ENCODE assay signal across 10 mouse cellular contexts in the genomic region with DNA sequence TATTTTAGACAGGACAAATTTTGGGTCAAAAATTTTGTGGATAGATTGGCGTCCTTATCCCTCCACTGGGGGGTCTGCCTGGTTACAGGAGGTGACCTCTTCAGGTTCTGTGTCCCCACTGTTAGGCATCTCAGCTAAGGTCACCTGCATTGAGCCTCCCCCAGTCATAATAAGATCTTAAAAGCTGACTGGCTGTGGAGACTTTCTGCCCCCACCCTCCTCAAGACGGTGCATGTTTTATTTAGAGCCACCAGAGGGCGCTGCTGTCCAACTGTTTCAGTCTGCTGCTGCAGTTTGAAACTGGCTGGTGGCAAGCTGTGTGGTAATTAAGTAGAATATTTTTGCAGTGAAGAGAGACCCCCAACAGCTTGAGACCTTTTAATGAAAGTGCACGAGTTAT. TPM values are rescaled to one million over a fixed set of nuclear protein-coding genes. Genes with fewer than 3 reads are reported as not detected.
DNase-seq lines count a peak whose midpoint lies in the region; ATAC-seq and TF ChIP-seq lines count a peak whose summit lies in the region.
"Had no signal": no experiment of that assay in that cellular context is flagged by ENCODE, and none has a peak within 500 bp of the region (broad histone marks: within the 10 kb centered on the region; RNA-seq: fewer than 3 reads in every experiment).

No protein-coding gene starts in this region.

- no peak overlapping the region for H3K27ac ChIP-seq in cerebellum, adult 2 months (ENCODE audit: insufficient read depth, low read length)
- H3K27ac ChIP-seq in neural tube, embryonic 13.5 days (replicated peaks), result no peak overlapping the region
- H3K27ac ChIP-seq: heart, embryonic 13.5 days had no signal

- no peak overlapping the region for H3K4me3 ChIP-seq in cerebellum, adult 2 months (replicated peaks; ENCODE audit: insufficient read depth, low read depth, low read length)
- no peak overlapping the region for H3K4me3 ChIP-seq in neural tube, embryonic 13.5 days
- H3K4me3 ChIP-seq: heart, embryonic 13.5 days had no signal

- peak; percentile 76 for TF ChIP-seq CTCF in cerebellum, adult 2 months (IDR thresholded peaks at IDR 0.05; ENCODE audit: borderline replicate concordance, insufficient read depth, low read depth, low read length)

- peaks cover 39% of the 10 kb centered on the region for H3K36me3 ChIP-seq in neural tube, embryonic 13.5 days

- no peak overlapping the region for H3K9ac ChIP-seq in neural tube, embryonic 13.5 days
- H3K9ac ChIP-seq: heart, embryonic 13.5 days had no signal

- intact Hi-C loops in left cerebral cortex, postnatal 25 days (cut with DNase I), result loop anchor here (5.0 kb wide), 1 partner anchor 189 kb away; no protein-coding TSS in a partner anchor

- DNase-seq in left cerebral cortex, adult 18-20 months (ENCODE audit: low spot score in 2 of 2), result peak; percentile 37 to 53
- DNase-seq in left cerebral cortex, adult 11 months (ENCODE audit: low spot score), result no peak
- DNase-seq in MN1 (ENCODE audit: low spot score), result peak; percentile 63
- DNase-seq in cerebellum, adult 2 months, result peak; percentile 25 to 29
- peak; percentile 82 for DNase-seq in forelimb bud, embryonic 11.5 days (ENCODE audit: low read depth, low spot score)
- peak; percentile 45 to 50 for DNase-seq in left cerebral cortex, postnatal 25 days (ENCODE audit: low spot score in 2 of 2)
- DNase-seq in urinary bladder, postnatal 10 days (ENCODE audit: low spot score), result no peak

- WGBS in cerebellum, adult 2 months, result 23% methylated on average over 4 of the region's 4 CpGs
- 19% methylated on average over 4 of the region's 4 CpGs for WGBS in neural tube, embryonic 13.5 days

- no peaks in the 10 kb centered on the region for H3K9me3 ChIP-seq in neural tube, embryonic 13.5 days
- H3K9me3 ChIP-seq: heart, embryonic 13.5 days had no signal

- peak; percentile 54; the same call in 1 of the 2 replicates for ATAC-seq in neural tube, embryonic 13.5 days (ENCODE audit: low read depth)

- no peak overlapping the region for H3K4me2 ChIP-seq in neural tube, embryonic 13.5 days
- H3K4me2 ChIP-seq: heart, embryonic 13.5 days had no signal

- 0 out of 2 replicates have a peak, but pooled peaks cover 2% of the 10 kb centered on the region for H3K4me1 ChIP-seq in cerebellum, adult 2 months (ENCODE audit: control insufficient read depth, insufficient read depth, low read length)
- H3K4me1 ChIP-seq in neural tube, embryonic 13.5 days (replicated peaks), result no peaks in the 10 kb centered on the region
- H3K4me1 ChIP-seq: heart, embryonic 13.5 days had no signal

- TF ChIP-seq POLR2A in cerebellum, adult 2 months (IDR thresholded peaks at IDR 0.05; ENCODE audit: borderline replicate concordance, insufficient read depth, low read length), result no peak

- H3K27me3 ChIP-seq in cerebellum, adult 2 months (ENCODE audit: control insufficient read depth, insufficient read depth, low read length), result no peaks in the 10 kb centered on the region
- no peaks in the 10 kb centered on the region for H3K27me3 ChIP-seq in neural tube, embryonic 13.5 days

RNA-seq across cellular contexts. Expression of a gene that starts 51.1 kb away (rescaled TPM):
- total RNA-seq in left cerebral cortex, adult 18-20 months (2021), result not detected
- polyA plus RNA-seq in cerebellum, adult 2 months (2012; rRNA removed), result 3.3 and 4.2 TPM in 2 replicates
- total RNA-seq in left cerebral cortex, postnatal 25 days (2021), result not detected
- 0.93 and 2.8 TPM in 2 replicates for polyA plus RNA-seq in neural tube, embryonic 13.5 days (2015; fragmentation: Nextera tagmentation; extraction: Ambion mirVana)
- total RNA-seq: neutrophil, adult 5-6 weeks had no signal

Comparison
In these comparisons a context has a peak if more than half of its experiments do, and no peak if none do; other contexts are left out.
1. DNase-seq: peak in left cerebral cortex, adult 18-20 months (2 of 2), MN1 (single experiment), cerebellum, adult 2 months (2 of 2), forelimb bud, embryonic 11.5 days (single experiment) and left cerebral cortex, postnatal 25 days (2 of 2); none in left cerebral cortex, adult 11 months (single experiment) and urinary bladder, postnatal 10 days (single experiment).